Comparison of ENCODE assay signal across 18 mouse cellular contexts in the genomic region with DNA sequence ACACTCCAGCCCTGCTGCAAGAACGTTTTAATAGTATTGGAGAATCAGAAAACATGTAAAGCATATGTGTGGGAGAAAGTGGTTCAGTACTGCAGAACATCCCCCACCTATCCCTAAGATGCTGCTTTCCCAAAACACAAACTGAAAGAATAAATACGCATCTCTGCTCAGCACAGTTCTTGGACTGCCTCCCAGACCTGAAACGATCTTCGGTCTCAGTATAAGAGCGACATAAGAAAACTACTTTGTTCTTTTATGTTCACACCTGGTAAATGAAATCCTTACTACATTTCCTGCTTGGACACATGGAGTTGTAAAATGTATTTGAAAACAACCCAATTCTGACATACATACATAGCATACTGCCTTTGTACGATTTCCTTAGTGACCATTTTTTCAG.
"Had no signal": no experiment of that assay in that cellular context is flagged by ENCODE, and none has a peak within 500 bp of the region (broad histone marks: within the 10 kb centered on the region; RNA-seq: fewer than 3 reads in every experiment).

No protein-coding gene starts in this region.

- ATAC-seq: midbrain, embryonic 13.5 days; midbrain, embryonic 16.5 days had no signal

- H3K9ac ChIP-seq: lung, embryonic 14.5 days; midbrain, embryonic 13.5 days; neural tube, embryonic 13.5 days; neural tube, embryonic 15.5 days had no signal

- H3K4me2 ChIP-seq: lung, embryonic 14.5 days; midbrain, embryonic 11.5 days; midbrain, embryonic 13.5 days; neural tube, embryonic 13.5 days; neural tube, embryonic 15.5 days had no signal

- H3K9me3 ChIP-seq: midbrain, embryonic 13.5 days; neural tube, embryonic 13.5 days; neural tube, embryonic 15.5 days had no signal

- H3K4me1 ChIP-seq: midbrain, embryonic 13.5 days; neural tube, embryonic 13.5 days; neural tube, embryonic 15.5 days had no signal

- H3K27ac ChIP-seq: midbrain, embryonic 13.5 days; neural tube, embryonic 13.5 days; neural tube, embryonic 15.5 days had no signal

- H3K4me3 ChIP-seq: midbrain, embryonic 13.5 days; myocyte; neural tube, embryonic 13.5 days; neural tube, embryonic 15.5 days had no signal

- H3K27me3 ChIP-seq: midbrain, embryonic 13.5 days; neural tube, embryonic 13.5 days; neural tube, embryonic 15.5 days had no signal

- DNase-seq: lung, adult 18-20 months; lung, embryonic 14.5 days; lung, postnatal 10 days; lung, postnatal 4 days; retina, postnatal 1 day; right cerebral cortex, adult 18-20 months; right cerebral cortex, postnatal 25 days; right cerebral cortex, postnatal 4 days; spleen, adult 18-20 months; thymus, adult 18-20 months; thymus, postnatal 25 days; thymus, postnatal 4 days had no signal
